Mouse (Mus musculus): ENCODE measurements at regions not wholly inside any gene's neighbourhood (a gene's known extent, or its start where the extent isn't known, plus 50 kb on each side); places are given as distances from the start of the nearest gene placed in this dataset.

DNA sequence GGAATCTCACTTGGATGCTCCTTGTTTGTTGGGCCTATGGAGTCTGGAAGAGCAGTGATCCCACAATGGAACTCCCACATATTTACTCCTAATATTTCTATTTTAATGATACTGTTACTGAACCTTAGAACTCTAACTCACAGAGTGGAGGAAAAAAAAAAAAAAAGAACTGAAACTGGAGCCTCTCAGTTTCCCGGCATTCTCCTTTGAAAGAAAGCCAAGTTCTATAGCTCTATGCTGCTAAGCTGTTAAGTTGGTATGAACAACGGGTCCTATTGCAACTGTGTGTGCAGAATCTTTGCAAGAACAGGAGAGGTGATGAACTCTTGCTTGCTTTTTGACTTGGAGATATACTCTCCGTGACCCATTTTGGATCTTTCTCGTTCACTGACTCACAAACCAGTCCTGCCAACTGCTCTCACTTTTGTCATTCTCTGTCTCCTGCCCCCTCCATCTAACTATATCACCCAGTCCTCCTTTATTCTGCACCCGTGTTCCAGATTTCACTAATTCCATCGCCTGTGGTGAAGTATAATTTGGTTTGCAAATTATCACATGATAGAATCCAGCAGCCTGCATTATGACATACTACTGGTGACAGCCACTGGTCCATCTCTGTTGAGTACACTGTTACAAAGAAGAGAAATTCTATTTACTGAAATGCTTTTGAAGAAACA, 92.6 kb upstream of the Ctsc start:
- Histone ChIP-seq H3K27me3 (no peaks in the 10 kb centered on the region), H3K4me2 (no peak overlapping the region), H3K36me3 (no peaks in the 10 kb centered on the region), H3K9ac (no peak overlapping the region), H3K9me3 (replicated peaks) (no peaks in the 10 kb centered on the region), H3K4me3 (replicated peaks) (no peak overlapping the region), H3K4me1 (no peaks in the 10 kb centered on the region), H3K27ac (no peak overlapping the region)
- 71% methylated on average over 6 of the region's 6 CpGs for WGBS
- no peak for ATAC-seq (replicated peaks; ENCODE audit: low FRiP score)

GRCm38 (mm10) chr7:88187555-88187954, 90.3 kb upstream of the Ctsc start:
- Histone ChIP-seq H3K4me2 (no peak overlapping the region), H3K4me1 (no peaks in the 10 kb centered on the region), H3K4me3 (replicated peaks) (no peak overlapping the region), H3K27me3 (no peaks in the 10 kb centered on the region), H3K27ac (no peak overlapping the region), H3K9ac (no peak overlapping the region), H3K9me3 (replicated peaks) (no peaks in the 10 kb centered on the region), H3K36me3 (no peaks in the 10 kb centered on the region)
- no peak for ATAC-seq (replicated peaks; ENCODE audit: low FRiP score)
- 75% methylated on average over 2 of the region's 2 CpGs for WGBS

GRCm38 (mm10) chr7:88192771-88193170, 85.1 kb upstream of the Ctsc start:
- Histone ChIP-seq H3K27ac (no peak overlapping the region), H3K27me3 (no peaks in the 10 kb centered on the region), H3K9me3 (replicated peaks) (no peaks in the 10 kb centered on the region), H3K4me1 (no peaks in the 10 kb centered on the region), H3K4me2 (no peak overlapping the region), H3K9ac (no peak overlapping the region), H3K4me3 (replicated peaks) (no peak overlapping the region), H3K36me3 (no peaks in the 10 kb centered on the region)
- no peak for ATAC-seq (replicated peaks; ENCODE audit: low FRiP score)
- 89% methylated on average over 2 of the region's 2 CpGs for WGBS

- H3K27ac ChIP-seq = no peak overlapping the region
- 58% methylated on average over 4 of the region's 4 CpGs for WGBS
These were observed 78.8 kb upstream of the Ctsc start for GRCm38 (mm10) chr7:88199043-88199442.

DNA sequence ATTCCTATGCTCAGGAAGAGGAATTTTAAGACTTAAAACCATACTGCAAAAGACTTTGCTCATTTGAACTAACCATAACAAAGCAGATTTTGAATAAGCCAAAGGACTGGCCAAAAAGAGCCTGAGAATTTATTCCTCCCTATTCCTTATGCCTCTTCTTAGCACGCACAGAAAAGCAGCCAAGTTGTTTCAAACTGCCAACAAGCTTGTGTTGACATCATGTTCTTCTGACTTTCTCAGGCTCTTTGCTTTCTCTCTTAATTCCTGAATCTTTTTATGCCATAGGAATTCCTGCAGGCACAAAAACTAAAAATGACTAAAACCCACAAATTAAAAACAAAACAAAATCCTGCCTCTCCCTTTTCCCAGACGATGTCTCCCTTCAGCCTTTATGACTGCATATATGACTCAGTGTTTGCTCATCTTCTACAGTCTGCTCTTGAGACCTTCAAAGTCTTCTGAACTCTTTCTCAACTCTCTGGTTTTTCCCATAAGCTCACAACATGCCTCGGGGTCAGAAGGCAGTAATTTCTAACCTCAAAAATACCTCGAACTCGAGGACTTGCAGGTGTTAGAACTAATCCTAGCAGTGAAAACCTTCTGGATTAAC, 77.9 kb upstream of the Ctsc start:
- no peaks in the 10 kb centered on the region for H3K9me3 ChIP-seq (replicated peaks)
- H3K9ac ChIP-seq = no peak overlapping the region
- 77% methylated on average over 5 of the region's 5 CpGs for WGBS
- no peaks in the 10 kb centered on the region for H3K36me3 ChIP-seq
- H3K27ac ChIP-seq = no peak overlapping the region
- ATAC-seq (replicated peaks; ENCODE audit: low FRiP score) = no peak
- H3K4me3 ChIP-seq (replicated peaks) = no peak overlapping the region
- no peaks in the 10 kb centered on the region for H3K4me1 ChIP-seq
- H3K4me2 ChIP-seq = no peak overlapping the region
- H3K27me3 ChIP-seq = no peaks in the 10 kb centered on the region

More at GRCm38 (mm10) chr7:88199043-88199442, 78.8 kb upstream of the Ctsc start:
- no peak overlapping the region for H3K4me3 ChIP-seq (replicated peaks)
- ATAC-seq (replicated peaks; ENCODE audit: low FRiP score) = no peak
- no peaks in the 10 kb centered on the region for H3K9me3 ChIP-seq (replicated peaks)
- no peaks in the 10 kb centered on the region for H3K36me3 ChIP-seq
- no peaks in the 10 kb centered on the region for H3K27me3 ChIP-seq
- H3K4me1 ChIP-seq = no peaks in the 10 kb centered on the region
- H3K9ac ChIP-seq = no peak overlapping the region
- H3K4me2 ChIP-seq = no peak overlapping the region

DNA sequence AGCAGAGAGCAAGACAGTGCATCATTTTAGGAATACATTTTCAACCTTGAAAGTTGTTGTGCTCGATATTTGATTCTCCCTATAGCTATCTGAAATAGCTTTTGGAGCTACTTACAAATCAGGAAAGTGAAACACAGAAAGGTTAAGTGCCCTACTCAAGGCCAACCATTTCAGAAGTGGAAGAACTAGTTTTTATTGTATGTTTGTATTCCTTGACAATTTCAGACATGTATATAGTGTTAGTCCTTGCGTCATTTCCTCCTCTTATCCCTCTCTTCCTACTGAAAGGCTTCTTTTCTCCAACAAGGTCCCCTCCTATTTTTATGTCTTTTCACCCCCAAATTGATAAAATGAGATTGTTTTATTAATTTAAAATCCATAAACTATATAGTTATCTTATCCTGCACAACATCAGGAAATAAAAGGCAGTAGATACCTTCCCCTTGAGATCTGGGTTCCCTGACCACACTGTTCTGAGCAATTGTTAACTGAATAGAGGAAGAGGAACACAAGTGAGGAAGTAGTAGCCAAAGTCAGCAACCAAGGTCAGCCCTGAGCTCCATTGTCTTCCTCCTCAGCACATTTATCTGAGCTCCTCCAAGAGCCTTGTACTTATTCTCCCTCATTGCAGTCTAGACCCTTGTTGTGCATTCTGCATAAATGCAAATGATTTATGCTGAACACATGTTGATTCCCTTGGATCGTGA, 76.1 kb upstream of the Ctsc start:
- Histone ChIP-seq H3K4me1 (no peaks in the 10 kb centered on the region), H3K36me3 (no peaks in the 10 kb centered on the region), H3K4me2 (no peak overlapping the region), H3K27me3 (no peaks in the 10 kb centered on the region), H3K27ac (no peak overlapping the region), H3K4me3 (replicated peaks) (no peak overlapping the region), H3K9ac (no peak overlapping the region), H3K9me3 (replicated peaks) (no peaks in the 10 kb centered on the region)
- no peak for ATAC-seq (replicated peaks; ENCODE audit: low FRiP score)
- 80% methylated on average over 3 of the region's 3 CpGs for WGBS

DNA sequence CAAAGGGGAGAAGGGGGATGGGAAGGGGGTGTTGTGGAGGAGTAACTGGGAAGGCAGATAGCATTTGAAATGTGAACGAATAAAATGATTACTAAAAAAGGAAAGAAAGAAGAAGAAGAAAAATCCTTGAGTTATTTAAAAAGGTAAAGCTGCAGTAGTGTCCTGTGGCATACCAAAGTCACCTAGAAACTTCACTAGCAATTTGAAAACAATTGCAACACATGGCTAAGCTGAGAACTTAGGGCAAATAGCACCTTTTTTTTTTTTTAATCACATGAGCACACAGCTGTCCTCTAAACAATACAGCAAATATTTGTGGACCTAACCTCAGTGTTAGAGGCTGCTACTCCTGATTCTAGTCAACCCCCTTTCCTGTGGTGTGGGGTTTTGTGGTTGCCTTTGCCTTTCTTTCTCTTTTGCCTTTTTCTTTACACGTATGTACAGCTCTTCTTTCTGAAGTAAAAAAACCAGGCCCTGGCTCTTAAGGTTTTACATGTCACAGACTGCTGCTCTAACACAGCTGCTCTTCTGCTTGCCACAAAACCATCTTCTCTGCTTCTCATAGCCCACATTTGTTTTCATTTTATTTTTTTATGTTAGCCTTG, 71.6 kb upstream of the Ctsc start:
- Histone ChIP-seq H3K4me3 (replicated peaks) (no peak overlapping the region), H3K9me3 (replicated peaks) (0 out of 2 replicates have a peak, but pooled peaks cover 6% of the 10 kb centered on the region), H3K4me1 (no peaks in the 10 kb centered on the region), H3K9ac (no peak overlapping the region), H3K27me3 (no peaks in the 10 kb centered on the region), H3K4me2 (no peak overlapping the region), H3K36me3 (no peaks in the 10 kb centered on the region), H3K27ac (no peak overlapping the region)
- 57% methylated on average over 2 of the region's 2 CpGs for WGBS
- ATAC-seq (replicated peaks; ENCODE audit: low FRiP score) = no peak

GRCm38 (mm10) chr7:88206914-88207710, 70.8 kb upstream of the Ctsc start:
- H3K27me3 ChIP-seq = no peaks in the 10 kb centered on the region
- no peak overlapping the region for H3K4me3 ChIP-seq (replicated peaks)
- no peak; the same call in 1 of the 2 replicates for ATAC-seq (replicated peaks; ENCODE audit: low FRiP score)
- H3K9ac ChIP-seq = no peak overlapping the region
- 0 out of 2 replicates have a peak, but pooled peaks cover 6% of the 10 kb centered on the region for H3K9me3 ChIP-seq (replicated peaks)
- no peak overlapping the region; the same call in 1 of the 2 replicates for H3K27ac ChIP-seq
- 42% methylated on average over 10 of the region's 10 CpGs for WGBS
- no peaks in the 10 kb centered on the region for H3K4me1 ChIP-seq
- no peaks in the 10 kb centered on the region for H3K36me3 ChIP-seq
- no peak overlapping the region for H3K4me2 ChIP-seq

DNA sequence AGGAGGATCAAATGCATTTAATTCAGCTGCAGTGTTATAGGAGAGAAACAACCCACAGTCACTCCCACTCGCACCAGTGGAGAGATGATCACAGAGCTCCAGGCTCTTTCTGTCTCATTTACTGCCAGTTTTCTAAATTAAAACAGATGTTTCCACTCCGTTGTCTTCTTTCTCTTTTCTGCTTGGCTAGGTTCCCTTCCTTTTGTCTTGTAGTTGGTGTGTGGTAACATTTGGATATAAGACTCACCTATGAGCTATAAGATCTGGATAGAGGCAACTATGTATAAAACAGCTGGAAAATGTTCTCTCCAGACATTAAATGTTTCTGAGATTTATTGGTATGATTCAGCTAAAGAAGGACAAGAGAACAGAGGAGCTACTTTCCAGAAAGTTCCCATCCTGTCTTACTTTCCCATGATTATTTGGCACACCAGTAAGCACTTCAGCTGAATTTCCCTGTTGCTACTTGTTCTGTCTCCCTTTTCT, 63.1 kb upstream of the Ctsc start:
- Histone ChIP-seq H3K9me3 (replicated peaks) (0 out of 2 replicates have a peak, but pooled peaks cover 5% of the 10 kb centered on the region), H3K27me3 (no peaks in the 10 kb centered on the region), H3K27ac (peak overlapping the region; percentile 54; the same call in 1 of the 2 replicates), H3K4me1 (0 out of 2 replicates have a peak, but pooled peaks cover 4% of the 10 kb centered on the region), H3K9ac (no peak overlapping the region), H3K4me3 (replicated peaks) (no peak overlapping the region), H3K36me3 (no peaks in the 10 kb centered on the region), H3K4me2 (no peak overlapping the region)
- 24% methylated on average over 2 of the region's 2 CpGs for WGBS
- peak; percentile 91 for ATAC-seq (replicated peaks; ENCODE audit: low FRiP score)

GRCm38 (mm10) chr7:88215425-88215824, 62.5 kb upstream of the Ctsc start:
- 96% methylated on average over 1 of the region's 1 CpGs for WGBS
- Histone ChIP-seq H3K4me1 (0 out of 2 replicates have a peak, but pooled peaks cover 4% of the 10 kb centered on the region), H3K4me3 (replicated peaks) (no peak overlapping the region), H3K27me3 (no peaks in the 10 kb centered on the region), H3K9me3 (replicated peaks) (no peaks in the 10 kb centered on the region), H3K4me2 (no peak overlapping the region), H3K27ac (no peak overlapping the region), H3K9ac (no peak overlapping the region), H3K36me3 (no peaks in the 10 kb centered on the region)
- no peak for ATAC-seq (replicated peaks; ENCODE audit: low FRiP score)

DNA sequence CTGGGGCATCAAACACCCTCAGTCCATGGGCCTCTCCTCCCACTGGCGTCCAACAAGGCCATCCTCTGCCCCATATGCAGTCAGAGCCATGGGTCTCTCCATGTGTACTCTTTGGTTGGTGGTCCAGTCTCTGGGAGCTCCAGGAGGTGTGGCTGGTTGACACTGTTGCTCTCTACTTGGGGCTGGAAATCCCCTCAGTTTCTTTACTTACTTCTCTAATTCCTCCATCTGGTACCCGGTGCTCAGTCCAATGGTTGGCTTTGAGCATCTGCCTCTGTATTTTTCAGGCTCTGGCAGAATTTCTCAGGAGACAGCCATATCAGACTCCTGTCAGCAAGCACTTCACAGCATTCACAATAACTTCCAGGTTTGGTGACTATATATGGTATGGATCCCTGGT, 55.7 kb upstream of the Ctsc start:
- no peaks in the 10 kb centered on the region for H3K36me3 ChIP-seq

More for the DNA sequence above, 55.7 kb upstream of the Ctsc start:
- no peak overlapping the region for H3K9ac ChIP-seq
- ATAC-seq (replicated peaks; ENCODE audit: low FRiP score) = no peak
- H3K4me3 ChIP-seq (replicated peaks) = no peak overlapping the region
- WGBS = 81% methylated on average over 2 of the region's 2 CpGs
- H3K27ac ChIP-seq = no peak overlapping the region
- H3K4me2 ChIP-seq = no peak overlapping the region
- no peaks in the 10 kb centered on the region for H3K4me1 ChIP-seq
- no peaks in the 10 kb centered on the region for H3K27me3 ChIP-seq
- no peaks in the 10 kb centered on the region for H3K9me3 ChIP-seq (replicated peaks)
